Comparison of ENCODE assay signal across 17 mouse cellular contexts in genomic region chrX:67238578-67239328, GRCm38 (mm10).
"Had no signal": no experiment of that assay in that cellular context is flagged by ENCODE, and none has a peak within 500 bp of the region (broad histone marks: within the 10 kb centered on the region; RNA-seq: fewer than 3 reads in every experiment).

No protein-coding gene starts in this region.

- H3K27ac ChIP-seq: neural tube, embryonic 12.5 days; neural tube, embryonic 13.5 days; neural tube, embryonic 15.5 days; stomach, embryonic 15.5 days; stomach, postnatal 0 days had no signal

- H3K36me3 ChIP-seq: neural tube, embryonic 12.5 days; neural tube, embryonic 13.5 days; neural tube, embryonic 15.5 days; stomach, embryonic 15.5 days had no signal

- H3K9me3 ChIP-seq: neural tube, embryonic 12.5 days; neural tube, embryonic 13.5 days; neural tube, embryonic 15.5 days; stomach, embryonic 15.5 days had no signal

- DNase-seq: retina, postnatal 1 day; right cerebral cortex, adult 18-20 months; right cerebral cortex, postnatal 14 days; right cerebral cortex, postnatal 25 days; right cerebral cortex, postnatal 4 days; spleen, adult 18-20 months; thymus, adult 18-20 months; thymus, adult 2 months; thymus, postnatal 14 days; thymus, postnatal 25 days; thymus, postnatal 36 days; thymus, postnatal 4 days had no signal

- H3K4me1 ChIP-seq: neural tube, embryonic 12.5 days; neural tube, embryonic 13.5 days; neural tube, embryonic 15.5 days; stomach, embryonic 15.5 days had no signal

- H3K4me3 ChIP-seq: neural tube, embryonic 12.5 days; neural tube, embryonic 13.5 days; neural tube, embryonic 15.5 days; stomach, embryonic 15.5 days had no signal

- H3K4me2 ChIP-seq: neural tube, embryonic 12.5 days; neural tube, embryonic 13.5 days; neural tube, embryonic 15.5 days; stomach, embryonic 15.5 days had no signal

- H3K9ac ChIP-seq: neural tube, embryonic 12.5 days; neural tube, embryonic 13.5 days; neural tube, embryonic 15.5 days; stomach, embryonic 15.5 days had no signal

- H3K27me3 ChIP-seq: neural tube, embryonic 12.5 days; neural tube, embryonic 13.5 days; neural tube, embryonic 15.5 days; stomach, embryonic 15.5 days had no signal
